Mouse (Mus musculus): ENCODE measurements around the gene Plppr2. TPM values are rescaled to one million over a fixed set of nuclear protein-coding genes. Genes with fewer than 3 reads are reported as not detected.

The Plppr2 gene
- polyA plus RNA-seq, 2 experiments, result 1.3 to 2.6 TPM

GRCm38 (mm10) chr9:21960135-21960534 is 23.3 kb downstream of the Plppr2 start:
- Histone ChIP-seq H3K9ac (replicated peaks) (peak overlapping the region; percentile 89), H3K4me2 (ENCODE audit: low read depth) (peak overlapping the region; percentile 71), H3K9me3 (ENCODE audit: control insufficient read depth, low read length) (no peaks in the 10 kb centered on the region), H3K36me3 (replicated peaks; ENCODE audit: control insufficient read depth, insufficient read depth, low read depth) (peaks cover 45% of the 10 kb centered on the region), H3K4me1 (replicated peaks; ENCODE audit: control insufficient read depth in 2 of 2, insufficient read depth in 2 of 2, low read length in 1 of 2) (peaks cover 13 to 26% of the 10 kb centered on the region in 2 experiments), H3K27ac (peak overlapping the region; percentile 75; the same call in 1 of the 2 replicates), H3K27me3 (ENCODE audit: control insufficient read depth, insufficient read depth, low read length) (no peaks in the 10 kb centered on the region), H3K4me3 (ENCODE audit: insufficient read depth in 1 of 2, low read depth in 2 of 2, low read length in 2 of 2) (peak overlapping the region; percentile 68 to 94)
- no peak for TF ChIP-seq CTCF (IDR thresholded peaks at IDR 0.05; ENCODE audit: low read depth)
- DNase-seq (ENCODE audit: low read depth in 3 of 3, low spot score in 3 of 3) (no peak), ATAC-seq (ENCODE audit: insufficient read depth) (no peak)
- 72% methylated on average over 9 of the region's 9 CpGs for WGBS (ENCODE audit: insufficient replicate concordance)

- Histone ChIP-seq H3K4me1 (replicated peaks; ENCODE audit: control insufficient read depth in 2 of 2, insufficient read depth in 2 of 2, low read length in 1 of 2) (peaks cover 13 to 26% of the 10 kb centered on the region in 2 experiments), H3K27ac (peak overlapping the region; percentile 75), H3K27me3 (ENCODE audit: control insufficient read depth, insufficient read depth, low read length) (no peaks in the 10 kb centered on the region), H3K4me2 (ENCODE audit: low read depth) (peak overlapping the region; percentile 71), H3K9me3 (ENCODE audit: control insufficient read depth, low read length) (no peaks in the 10 kb centered on the region), H3K36me3 (replicated peaks; ENCODE audit: control insufficient read depth, insufficient read depth, low read depth) (peaks cover 45% of the 10 kb centered on the region), H3K4me3 (ENCODE audit: insufficient read depth in 1 of 2, low read depth in 2 of 2, low read length in 2 of 2) (peak overlapping the region; percentile 68 to 94), H3K9ac (replicated peaks) (peak overlapping the region; percentile 89)
- peak; percentile 45 for TF ChIP-seq CTCF (IDR thresholded peaks at IDR 0.05; ENCODE audit: low read depth)
- TF ChIP-seq EP300 (IDR thresholded peaks at IDR 0.05; ENCODE audit: low read depth), result no peak
- no peak for ATAC-seq (ENCODE audit: insufficient read depth)
- no peak for DNase-seq (ENCODE audit: low read depth in 3 of 3, low spot score in 3 of 3)
- 40% methylated on average over 26 of the region's 26 CpGs for WGBS (ENCODE audit: insufficient replicate concordance)
Measured at GRCm38 (mm10) chr9:21960558-21961208, 23.9 kb downstream of the Plppr2 start.

GRCm38 (mm10) chr9:21961366-21961980 is 24.6 kb downstream of the Plppr2 start:
- H3K4me1 ChIP-seq (replicated peaks; ENCODE audit: control insufficient read depth in 2 of 2, insufficient read depth in 2 of 2, low read length in 1 of 2), result peaks cover 13 to 24% of the 10 kb centered on the region in 2 experiments

GRCm38 (mm10) chr9:21962010-21962409 is 25.2 kb downstream of the Plppr2 start:
- H3K27ac ChIP-seq, result peak overlapping the region; percentile 75
- peak overlapping the region; percentile 71 for H3K4me2 ChIP-seq (ENCODE audit: low read depth)
- TF ChIP-seq CTCF (IDR thresholded peaks at IDR 0.05; ENCODE audit: low read depth), result 0 out of 2 replicates have a peak, but pooled peaks have one; percentile 7
- no peak for TF ChIP-seq EP300 (IDR thresholded peaks at IDR 0.05; ENCODE audit: low read depth)
- peak overlapping the region; percentile 89 for H3K9ac ChIP-seq (replicated peaks)
- WGBS (ENCODE audit: insufficient replicate concordance), result 0% methylated on average over 15 of the region's 15 CpGs
- peaks cover 13 to 24% of the 10 kb centered on the region in 2 experiments for H3K4me1 ChIP-seq (replicated peaks; ENCODE audit: control insufficient read depth in 2 of 2, insufficient read depth in 2 of 2, low read length in 1 of 2)
- no peaks in the 10 kb centered on the region for H3K9me3 ChIP-seq (ENCODE audit: control insufficient read depth, low read length)
- DNase-seq (ENCODE audit: low read depth in 3 of 3, low spot score in 3 of 3) (no peak), ATAC-seq (ENCODE audit: insufficient read depth) (peak; percentile 10; the same call in 1 of the 2 replicates)
- H3K27me3 ChIP-seq (ENCODE audit: control insufficient read depth, insufficient read depth, low read length), result no peaks in the 10 kb centered on the region
- peaks cover 45% of the 10 kb centered on the region for H3K36me3 ChIP-seq (replicated peaks; ENCODE audit: control insufficient read depth, insufficient read depth, low read depth)
- peak overlapping the region; percentile 68 to 94 for H3K4me3 ChIP-seq (ENCODE audit: insufficient read depth in 1 of 2, low read depth in 2 of 2, low read length in 2 of 2)

More at GRCm38 (mm10) chr9:21961366-21961980, 24.6 kb downstream of the Plppr2 start:
- Histone ChIP-seq H3K36me3 (replicated peaks; ENCODE audit: control insufficient read depth, insufficient read depth, low read depth) (peaks cover 45% of the 10 kb centered on the region), H3K4me3 (ENCODE audit: insufficient read depth in 1 of 2, low read depth in 2 of 2, low read length in 2 of 2) (peak overlapping the region; percentile 68 to 94), H3K9me3 (ENCODE audit: control insufficient read depth, low read length) (no peaks in the 10 kb centered on the region), H3K27me3 (ENCODE audit: control insufficient read depth, insufficient read depth, low read length) (no peaks in the 10 kb centered on the region), H3K27ac (peak overlapping the region; percentile 75), H3K4me2 (ENCODE audit: low read depth) (peak overlapping the region; percentile 71), H3K9ac (replicated peaks) (peak overlapping the region; percentile 89)
- DNase-seq (ENCODE audit: low read depth in 3 of 3, low spot score in 3 of 3), result no peak
- under 1% methylated on average over 35 of the region's 35 CpGs for WGBS (ENCODE audit: insufficient replicate concordance)
- ATAC-seq (ENCODE audit: insufficient read depth), result no peak
- TF ChIP-seq EP300 (IDR thresholded peaks at IDR 0.05; ENCODE audit: low read depth), result no peak
- peak; percentile 33; the same call in 1 of the 2 replicates for TF ChIP-seq CTCF (IDR thresholded peaks at IDR 0.05; ENCODE audit: low read depth)

- under 1% methylated on average over 34 of the region's 34 CpGs for WGBS (ENCODE audit: insufficient replicate concordance)
- H3K4me2 ChIP-seq (ENCODE audit: low read depth), result peak overlapping the region; percentile 71
- H3K36me3 ChIP-seq (replicated peaks; ENCODE audit: control insufficient read depth, insufficient read depth, low read depth), result peaks cover 44% of the 10 kb centered on the region
- peak overlapping the region; percentile 93 to 94 for H3K4me3 ChIP-seq (ENCODE audit: insufficient read depth in 1 of 2, low read depth in 2 of 2, low read length in 2 of 2)
- H3K27ac ChIP-seq, result peak overlapping the region; percentile 95
- H3K9me3 ChIP-seq (ENCODE audit: control insufficient read depth, low read length), result no peaks in the 10 kb centered on the region
- DNase-seq (ENCODE audit: low read depth in 3 of 3, low spot score in 3 of 3) (peak; percentile 95 to 97 (median 96)), ATAC-seq (ENCODE audit: insufficient read depth) (peak; percentile 90)
- peak overlapping the region; percentile 99 for H3K9ac ChIP-seq (replicated peaks)
- TF ChIP-seq CTCF (IDR thresholded peaks at IDR 0.05; ENCODE audit: low read depth), result peak; percentile 57
- peak; percentile 94 for TF ChIP-seq EP300 (IDR thresholded peaks at IDR 0.05; ENCODE audit: low read depth)
- H3K27me3 ChIP-seq (ENCODE audit: control insufficient read depth, insufficient read depth, low read length), result no peaks in the 10 kb centered on the region
- H3K4me1 ChIP-seq (replicated peaks; ENCODE audit: control insufficient read depth in 2 of 2, insufficient read depth in 2 of 2, low read length in 1 of 2), result peaks cover 13 to 24% of the 10 kb centered on the region in 2 experiments
Measured at GRCm38 (mm10) chr9:21962416-21963059, 25.7 kb downstream of the Plppr2 start.

All from liver, embryonic 14.5 days (tissue).